Mouse (Mus musculus) MEL (cell line): ENCODE results near the gene Kalrn.

Source experiments
- CTCF ChIP-seq, 3 experiments: IDR thresholded peaks in 2 of 3; conservative IDR thresholded peaks in 1 of 3; 2 replicates each; pipeline ENCODE4 v1.5.1; 2011 to 2012; ENCODE audit warnings: low read length in 3 of 3, low read depth in 2 of 3, mild to moderate bottlenecking in 2 of 3, improper control_type of control experiment in 1 of 3, inconsistent platforms in 1 of 3, mixed read lengths in 1 of 3, moderate library complexity in 1 of 3; ENCODE audit not compliant: control insufficient read depth in 1 of 3, insufficient read depth in 1 of 3, poor library complexity in 1 of 3, severe bottlenecking in 1 of 3
- GATA1 ChIP-seq: IDR thresholded peaks from 2 replicates; pipeline ENCODE4 v1.6.1; 2011; ENCODE audit warnings: low read depth, low read length, improper control_type of control experiment
- JUND ChIP-seq: IDR thresholded peaks from 2 replicates; pipeline ENCODE4 v1.6.1; 2011; ENCODE audit warnings: low read depth, mild to moderate bottlenecking, improper control_type of control experiment, low read length
- KAT2A ChIP-seq: conservative IDR thresholded peaks from 2 replicates; pipeline ENCODE4 v1.6.1; 2012; ENCODE audit warnings: low read depth, low read length, improper control_type of control experiment, inconsistent platforms
- POLR2A ChIP-seq, 2 experiments: IDR thresholded peaks; 2 replicates each; pipeline ENCODE4 v1.6.1; 2011 to 2012; ENCODE audit warnings: low read length in 2 of 2, mild to moderate bottlenecking in 2 of 2, control low read depth in 1 of 2, improper control_type of control experiment in 1 of 2, low read depth in 1 of 2, moderate library complexity in 1 of 2; ENCODE audit not compliant: control insufficient read depth in 1 of 2, insufficient read depth in 1 of 2, poor library complexity in 1 of 2
- TCF12 ChIP-seq: IDR thresholded peaks from 2 replicates; pipeline ENCODE4 v1.6.1; 2014; ENCODE audit warnings: low read depth, mild to moderate bottlenecking, inconsistent platforms, low read length, improper control_type of control experiment, moderate library complexity
- USF1 ChIP-seq: IDR thresholded peaks from 2 replicates; pipeline ENCODE4 v1.6.1; 2014; ENCODE audit warnings: low read depth, mild to moderate bottlenecking, inconsistent platforms, low read length, improper control_type of control experiment, moderate library complexity

- no peak for TF ChIP-seq POLR2A (IDR thresholded peaks at IDR 0.05; ENCODE audit: control insufficient read depth in 1 of 2, insufficient read depth in 1 of 2, low read depth in 1 of 2, low read length in 2 of 2, poor library complexity in 1 of 2)
- TF ChIP-seq CTCF (IDR thresholded peaks at IDR 0.05 in 2 of 3, conservative IDR thresholded peaks at IDR 0.05 in 1 of 3; ENCODE audit: control insufficient read depth in 1 of 3, insufficient read depth in 1 of 3, low read depth in 2 of 3, low read length in 3 of 3, poor library complexity in 1 of 3, severe bottlenecking in 1 of 3), result no peak
- no peak for TF ChIP-seq GATA1
- no peak for TF ChIP-seq JUND
- TF ChIP-seq TCF12, result no peak
- no peak for TF ChIP-seq KAT2A
- no peak for TF ChIP-seq USF1
Measured at GRCm38 (mm10) chr16:34535135-34535534, 38.2 kb downstream of the Kalrn start.
